Mouse (Mus musculus): ENCODE results near the gene Ppp2r5a. TPM values are rescaled to one million over a fixed set of nuclear protein-coding genes. Genes with fewer than 3 reads are reported as not detected.

Gene Ppp2r5a
- total RNA-seq, 2 experiments from 2014 or later = 196 to 437 TPM

- no peak for DNase-seq (ENCODE audit: low spot score in 2 of 2)
These were observed 18.2 kb downstream of the Ppp2r5a start for GRCm38 (mm10) chr1:191384786-191385430.

GRCm38 (mm10) chr1:191381955-191382736 is 20.9 kb downstream of the Ppp2r5a start:
- DNase-seq (ENCODE audit: low spot score in 2 of 2) = no peak

- DNase-seq (ENCODE audit: low spot score in 2 of 2) = no peak
These were observed 22.2 kb downstream of the Ppp2r5a start for GRCm38 (mm10) chr1:191380843-191381242.

- DNase-seq (ENCODE audit: low spot score in 2 of 2) = no peak
These were observed 25.0 kb downstream of the Ppp2r5a start for GRCm38 (mm10) chr1:191378080-191378479.

GRCm38 (mm10) chr1:191375644-191375998 is 27.5 kb downstream of the Ppp2r5a start:
- DNase-seq (ENCODE audit: low spot score in 2 of 2) = no peak

GRCm38 (mm10) chr1:191374993-191375643 is 28.0 kb downstream of the Ppp2r5a start:
- DNase-seq (ENCODE audit: low spot score in 2 of 2) = no peak

GRCm38 (mm10) chr1:191369140-191369539 is 33.9 kb downstream of the Ppp2r5a start:
- DNase-seq (ENCODE audit: low spot score in 2 of 2) = no peak

GRCm38 (mm10) chr1:191368193-191368592 is 34.9 kb downstream of the Ppp2r5a start:
- no peak for DNase-seq (ENCODE audit: low spot score in 2 of 2)

- DNase-seq (ENCODE audit: low spot score in 2 of 2) = no peak
These were observed 38.6 kb downstream of the Ppp2r5a start for GRCm38 (mm10) chr1:191364477-191364876.

GRCm38 (mm10) chr1:191362412-191362811 is 40.7 kb downstream of the Ppp2r5a start:
- no peak for DNase-seq (ENCODE audit: low spot score in 2 of 2)

GRCm38 (mm10) chr1:191359478-191359877 is 43.6 kb downstream of the Ppp2r5a start:
- DNase-seq (ENCODE audit: low spot score in 2 of 2) = no peak

- no peak for DNase-seq (ENCODE audit: low spot score in 2 of 2)
These were observed 46.1 kb downstream of the Ppp2r5a start for GRCm38 (mm10) chr1:191356936-191357335.

GRCm38 (mm10) chr1:191353836-191354235 is 49.2 kb downstream of the Ppp2r5a start:
- no peak for DNase-seq (ENCODE audit: low spot score in 2 of 2)

GRCm38 (mm10) chr1:191352786-191353488 is 50.1 kb downstream of the Ppp2r5a start:
- DNase-seq (ENCODE audit: low spot score in 2 of 2) = peak in 1 of 2 experiments; percentile 12

GRCm38 (mm10) chr1:191350355-191350754 is 52.7 kb downstream of the Ppp2r5a start:
- no peak for DNase-seq (ENCODE audit: low spot score in 2 of 2)

GRCm38 (mm10) chr1:191349486-191350037 is 53.5 kb downstream of the Ppp2r5a start:
- no peak for DNase-seq (ENCODE audit: low spot score in 2 of 2)

GRCm38 (mm10) chr1:191348996-191349395 is 54.1 kb downstream of the Ppp2r5a start:
- no peak for DNase-seq (ENCODE audit: low spot score in 2 of 2)

GRCm38 (mm10) chr1:191348592-191348991 is 54.5 kb downstream of the Ppp2r5a start:
- DNase-seq (ENCODE audit: low spot score in 2 of 2) = no peak

- no peak for DNase-seq (ENCODE audit: low spot score in 2 of 2)
These were observed 55.5 kb downstream of the Ppp2r5a start for GRCm38 (mm10) chr1:191347602-191348001.

- no peak for DNase-seq (ENCODE audit: low spot score in 2 of 2)
These were observed 62.5 kb downstream of the Ppp2r5a start for GRCm38 (mm10) chr1:191340530-191340929.

GRCm38 (mm10) chr1:191339876-191340275 is 63.2 kb downstream of the Ppp2r5a start:
- DNase-seq (ENCODE audit: low spot score in 2 of 2) = no peak
